Mouse (Mus musculus) cerebellum, adult 8-10 months (tissue): Measurements from ENCODE around the gene Gm11564.
"Not testable (repeated sequence)": the region's sequence is repeated elsewhere in the genome, so short reads cannot be mapped to it uniquely, and the experiment has no call there.

Experiments used
- DNase-seq: peaks from one replicate; pipeline ENCODE4 v3.0.0; 2022

Gene Gm11564

GRCm38 (mm10) chr11:99815566-99815965 is at the start of gene Gm11564:
Gm11564 (minus strand) TSS chr11:99815666.
- DNase-seq = not testable (repeated sequence)

DNA sequence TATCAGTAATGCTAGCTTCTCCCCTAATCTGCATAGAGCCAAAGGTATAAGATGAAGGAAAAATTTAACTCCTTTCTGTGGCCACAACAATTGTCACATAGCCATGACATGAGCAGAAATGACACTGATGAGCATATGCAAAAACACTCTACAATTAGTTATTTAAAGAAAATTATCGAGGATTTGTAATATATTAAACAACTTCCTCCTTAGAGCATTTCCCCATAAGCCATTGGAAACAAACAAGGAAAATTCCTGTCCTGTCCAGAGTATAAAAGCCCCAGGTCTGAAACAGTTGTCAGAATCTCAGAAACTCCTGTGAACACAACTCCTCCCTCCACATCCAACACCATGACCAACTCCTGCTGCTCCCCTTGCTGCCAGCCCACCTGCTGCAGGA is 48.7 kb upstream of the Gm11564 start, which contains the start of gene Gm11559:
Gene Gm11559 (plus strand): TSS at position 301 of the 400 bp plus-strand sequence.
- DNase-seq = not testable (repeated sequence)

- no peak for DNase-seq
These were observed 43.3 kb upstream of the Gm11564 start for GRCm38 (mm10) chr11:99858761-99859160.

- no peak for DNase-seq
These were observed 42.2 kb upstream of the Gm11564 start, which contains the start of gene Gm11568 for GRCm38 (mm10) chr11:99857617-99858016. Gm11568 (plus strand) TSS chr11:99857917.

DNA sequence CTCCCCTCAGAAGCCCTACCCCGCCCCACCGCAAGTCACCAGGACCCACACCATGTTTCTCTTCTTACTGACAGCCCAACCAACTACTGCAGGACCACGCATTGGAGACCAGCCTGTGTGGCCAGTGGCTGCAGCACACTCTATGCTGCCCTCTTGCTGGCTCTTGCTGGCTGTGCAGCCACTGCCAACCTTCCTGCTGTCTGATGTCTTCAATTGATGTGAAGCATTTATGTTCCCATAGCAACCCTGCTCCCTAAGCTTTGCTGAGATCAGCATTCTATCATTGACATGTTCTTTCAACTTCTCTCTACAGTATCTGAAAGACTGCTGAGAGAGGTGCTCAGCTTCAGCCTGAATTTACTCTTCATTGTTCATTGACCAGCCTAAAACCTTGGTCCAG is 38.7 kb upstream of the Gm11564 start:
- DNase-seq = no peak

- no peak for DNase-seq
These were observed 36.0 kb upstream of the Gm11564 start, which contains the start of gene Krtap4-16 for GRCm38 (mm10) chr11:99851508-99851907. Krtap4-16 (minus strand) TSS chr11:99851608.

DNA sequence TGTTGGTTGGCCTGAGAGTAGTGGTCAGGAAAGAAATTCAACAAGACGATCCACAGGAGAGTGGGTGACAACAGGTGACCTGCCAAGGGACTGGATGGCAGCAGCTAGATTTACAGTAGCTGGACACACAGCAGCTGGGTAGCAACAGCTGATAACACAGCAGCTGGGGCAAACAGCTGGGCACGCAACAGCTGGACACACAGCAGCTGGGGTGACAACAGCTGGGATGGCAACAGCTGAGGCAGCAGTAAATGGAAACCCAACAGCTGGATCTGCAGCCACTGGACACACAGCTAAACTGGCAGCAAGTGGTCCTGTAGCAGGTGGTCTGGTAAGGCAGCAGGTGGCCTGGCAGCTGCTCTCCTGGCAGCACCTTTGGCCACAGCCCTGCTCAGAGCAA is 31.3 kb upstream of the Gm11564 start:
- no peak for DNase-seq

- DNase-seq = no peak
These were observed 26.7 kb upstream of the Gm11564 start for GRCm38 (mm10) chr11:99842185-99842584.

DNA sequence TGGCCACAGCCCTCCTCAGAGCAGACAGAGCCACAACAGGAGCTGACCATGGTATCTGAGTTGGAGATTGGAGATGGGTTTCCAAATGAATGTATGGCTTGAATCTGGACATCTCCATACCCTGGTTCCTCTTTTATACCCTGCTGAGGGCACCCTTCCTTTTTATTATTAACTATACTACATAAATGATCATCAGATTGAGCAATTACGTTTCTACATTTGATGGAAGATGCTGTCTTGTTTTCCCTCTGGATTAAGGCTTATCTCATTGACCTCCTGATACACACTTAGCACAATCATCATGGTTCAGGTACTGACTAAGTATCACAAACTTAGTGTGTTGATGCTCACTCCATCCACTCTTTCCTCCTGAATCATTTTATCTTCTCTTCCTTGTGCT is 22.5 kb upstream of the Gm11564 start, which contains the start of gene 2300003K06Rik:
Gene 2300003K06Rik (minus strand): TSS at position 101 of the 400 bp plus-strand sequence.
- no peak for DNase-seq

- not testable (repeated sequence) for DNase-seq
These were observed 5.7 kb downstream of the Gm11564 start, which contains the start of gene Krtap4-13 for GRCm38 (mm10) chr11:99809792-99810191. Krtap4-13 (minus strand) TSS chr11:99809892.

DNA sequence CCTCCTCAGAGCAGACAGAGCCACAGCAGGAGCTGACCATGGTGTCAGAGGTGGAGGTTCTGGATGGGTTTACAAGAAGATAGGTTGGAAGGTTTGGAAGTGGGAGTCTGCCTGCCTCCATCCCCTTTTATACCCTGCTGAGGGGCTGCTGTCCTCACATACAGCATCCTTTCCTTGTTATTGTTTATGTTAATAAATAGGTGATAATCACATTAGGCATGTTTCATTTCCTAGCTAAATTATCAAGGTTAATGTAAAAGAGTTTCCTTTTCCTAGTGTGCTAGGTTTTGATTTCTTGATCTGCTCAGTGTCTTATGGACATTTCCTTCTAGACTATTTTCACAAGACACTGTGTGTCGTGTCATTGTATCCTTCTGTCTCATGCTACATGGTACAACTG is 11.1 kb downstream of the Gm11564 start, which contains the start of gene Gm11554:
Gene Gm11554 (minus strand): TSS at position 101 of the 400 bp plus-strand sequence.
- DNase-seq = not testable (repeated sequence)

DNA sequence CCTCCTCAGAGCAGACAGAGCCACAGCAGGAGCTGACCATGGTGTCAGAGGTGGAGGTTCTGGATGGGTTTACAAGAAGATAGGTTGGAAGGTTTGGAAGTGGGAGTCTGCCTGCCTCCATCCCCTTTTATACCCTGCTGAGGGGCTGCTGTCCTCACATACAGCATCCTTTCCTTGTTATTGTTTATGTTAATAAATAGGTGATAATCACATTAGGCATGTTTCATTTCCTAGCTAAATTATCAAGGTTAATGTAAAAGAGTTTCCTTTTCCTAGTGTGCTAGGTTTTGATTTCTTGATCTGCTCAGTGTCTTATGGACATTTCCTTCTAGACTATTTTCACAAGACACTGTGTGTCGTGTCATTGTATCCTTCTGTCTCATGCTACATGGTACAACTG is 16.6 kb downstream of the Gm11564 start, which contains the start of gene Gm11569:
Gene Gm11569 (minus strand): TSS at position 101 of the 400 bp plus-strand sequence.
- not testable (repeated sequence) for DNase-seq

DNA sequence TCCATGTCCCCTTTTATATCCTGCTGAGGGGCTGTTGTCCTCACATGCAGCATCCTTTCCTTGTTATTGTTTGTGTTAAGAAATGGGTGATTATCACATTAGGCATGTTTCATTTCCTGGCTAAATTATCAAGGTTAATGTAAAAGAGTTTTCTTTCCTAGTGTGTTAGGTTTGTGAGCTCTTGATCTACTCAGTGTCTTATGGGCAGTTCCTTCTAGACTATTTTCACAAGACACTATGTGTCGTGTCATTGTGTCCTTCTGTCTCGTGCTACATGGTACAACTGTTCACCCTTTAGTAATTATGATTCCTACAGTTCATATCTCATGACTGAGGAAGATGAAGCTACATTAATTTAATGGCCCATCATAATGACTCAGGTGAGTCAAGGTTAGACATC is 22.1 kb downstream of the Gm11564 start, which contains the start of gene Gm11596:
Gene Gm11596 (minus strand): TSS at position 101 of the 400 bp plus-strand sequence.
- DNase-seq = no peak

- DNase-seq = not testable (repeated sequence)
These were observed 30.6 kb downstream of the Gm11564 start, which contains the start of gene Krtap4-9 for GRCm38 (mm10) chr11:99784900-99785299. Krtap4-9 (plus strand) TSS chr11:99785200.

DNA sequence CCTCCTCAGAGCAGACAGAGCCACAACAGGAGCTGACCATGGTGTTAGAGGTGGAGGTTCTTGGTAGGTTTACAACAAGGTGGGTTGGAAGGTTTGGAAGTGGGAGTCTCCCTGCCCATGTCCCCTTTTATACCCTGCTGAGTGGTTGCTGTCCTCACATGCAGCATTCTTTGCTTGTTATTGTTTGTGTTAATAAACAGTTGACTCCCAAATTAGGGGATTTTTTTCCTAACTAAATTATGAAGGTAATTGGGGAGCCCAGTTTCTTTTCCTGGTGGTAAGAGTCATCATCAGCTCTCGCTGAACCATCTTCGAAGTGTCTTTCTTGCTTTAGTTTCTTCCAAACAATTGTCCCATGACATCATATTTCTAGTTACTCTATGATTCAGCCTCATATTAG is 34.9 kb downstream of the Gm11564 start, which contains the start of gene Krtap4-8:
Gene Krtap4-8 (minus strand): TSS at position 101 of the 400 bp plus-strand sequence.
- DNase-seq = no peak

DNA sequence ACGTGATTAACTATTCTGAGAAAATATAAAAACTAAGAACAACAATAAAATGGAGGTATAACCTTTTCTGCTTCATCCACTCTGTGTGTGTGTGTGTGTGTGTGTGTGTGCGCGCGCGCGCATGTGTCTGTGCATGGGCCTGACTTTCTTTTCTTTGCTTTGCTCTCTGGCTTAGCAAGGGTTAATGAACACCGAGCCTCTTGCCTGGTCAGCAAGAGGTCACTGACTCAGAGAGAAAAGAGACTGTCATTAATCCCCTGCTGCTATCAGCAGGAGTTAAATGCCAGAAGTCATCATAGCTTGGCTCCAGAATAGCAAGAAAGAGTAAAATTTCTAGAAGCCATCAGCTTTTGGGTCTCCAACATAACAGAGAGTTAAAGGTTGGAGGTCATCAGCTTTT is 37.1 kb downstream of the Gm11564 start:
- no peak for DNase-seq

- DNase-seq = not testable (repeated sequence)
These were observed 42.7 kb downstream of the Gm11564 start, which contains the start of gene Gm11595 for GRCm38 (mm10) chr11:99772813-99773212. Gm11595 (minus strand) TSS chr11:99772913.

DNA sequence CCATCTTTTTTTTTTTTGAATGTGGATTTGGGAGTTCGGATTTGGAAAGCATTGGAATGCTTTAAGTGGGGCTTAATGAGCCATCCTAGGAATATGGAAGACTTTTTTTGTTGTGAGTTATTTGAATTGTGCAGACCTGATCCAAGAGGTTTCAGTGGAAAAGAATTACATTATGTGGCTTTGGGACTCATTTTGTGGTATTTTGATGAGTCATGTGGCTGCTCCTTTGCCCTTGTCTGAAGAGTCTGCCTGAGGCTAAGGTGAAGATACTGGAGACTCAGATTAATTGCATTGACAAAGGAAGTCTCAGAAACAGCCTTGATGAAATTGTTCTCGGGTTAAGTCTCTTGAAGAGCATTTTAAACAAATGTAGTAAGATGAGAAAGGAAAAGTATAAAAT is 47.1 kb downstream of the Gm11564 start:
- DNase-seq = no peak
